Mouse (Mus musculus): ENCODE measurements around the gene Jam2. TPM values are rescaled to one million over a fixed set of nuclear protein-coding genes. Genes with fewer than 3 reads are reported as not detected.

The Jam2 gene
- total and polyA plus RNA-seq, 2 experiments from 2014 or later = 20.8 to 29.3 TPM

- no peak overlapping the region for H3K4me2 ChIP-seq (ENCODE audit: low read depth, low read length, poor library complexity, severe bottlenecking)
- H3K27me3 ChIP-seq (ENCODE audit: insufficient read depth, low read length) = no peaks in the 10 kb centered on the region
- no peak overlapping the region for H3K4me3 ChIP-seq (ENCODE audit: low read depth, low read length)
- H3K36me3 ChIP-seq (ENCODE audit: insufficient read depth, low read length) = no peaks in the 10 kb centered on the region
- H3K9ac ChIP-seq (replicated peaks; ENCODE audit: low read length, poor library complexity, severe bottlenecking) = no peak overlapping the region
- 100% methylated on average over 3 of the region's 3 CpGs for WGBS
- no peak for DNase-seq (ENCODE audit: low spot score)
- no peak for TF ChIP-seq CTCF (IDR thresholded peaks at IDR 0.05)
- no peaks in the 10 kb centered on the region for H3K4me1 ChIP-seq (ENCODE audit: insufficient read depth, low read length)
- ATAC-seq (ENCODE audit: low FRiP score) = no peak
- no peak overlapping the region for H3K27ac ChIP-seq (ENCODE audit: low read depth, low read length)
- H3K9me3 ChIP-seq (ENCODE audit: low read length) = no peaks in the 10 kb centered on the region
Observed at GRCm38 (mm10) chr16:84806175-84806574, 32.3 kb downstream of the Jam2 start.

DNA sequence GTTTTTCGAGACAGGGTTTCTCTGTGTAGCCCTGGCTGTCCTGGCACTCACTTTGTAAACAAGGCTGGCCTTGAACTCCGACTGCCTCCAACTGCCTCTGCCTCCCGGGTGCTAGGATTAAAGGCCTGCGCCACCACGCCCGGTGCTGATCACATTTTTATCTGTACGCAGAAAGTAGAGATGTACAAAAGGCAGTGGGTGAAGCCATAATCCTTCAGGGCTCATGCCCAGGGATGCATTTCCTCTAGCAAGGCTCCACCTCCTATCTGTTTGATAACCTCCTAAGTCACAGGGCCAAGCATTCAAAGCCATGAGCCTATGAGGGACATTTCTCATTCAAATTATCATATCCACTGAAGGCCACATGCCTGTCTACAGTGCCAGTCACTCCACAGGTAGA lies 34.0 kb downstream of the Jam2 start:
- Histone ChIP-seq H3K9me3 (ENCODE audit: low read length) (no peaks in the 10 kb centered on the region), H3K27me3 (ENCODE audit: insufficient read depth, low read length) (no peaks in the 10 kb centered on the region), H3K36me3 (ENCODE audit: insufficient read depth, low read length) (no peaks in the 10 kb centered on the region), H3K9ac (replicated peaks; ENCODE audit: low read length, poor library complexity, severe bottlenecking) (no peak overlapping the region), H3K4me3 (ENCODE audit: low read depth, low read length) (no peak overlapping the region), H3K4me2 (ENCODE audit: low read depth, low read length, poor library complexity, severe bottlenecking) (no peak overlapping the region), H3K4me1 (ENCODE audit: insufficient read depth, low read length) (no peaks in the 10 kb centered on the region), H3K27ac (ENCODE audit: low read depth, low read length) (no peak overlapping the region)
- DNase-seq (ENCODE audit: low spot score) (no peak), ATAC-seq (ENCODE audit: low FRiP score) (no peak)
- WGBS = 98% methylated on average over 7 of the region's 7 CpGs
- no peak for TF ChIP-seq CTCF (IDR thresholded peaks at IDR 0.05)

GRCm38 (mm10) chr16:84810254-84810653 lies 36.3 kb downstream of the Jam2 start:
- no peak overlapping the region for H3K4me3 ChIP-seq (ENCODE audit: low read depth, low read length)
- H3K4me2 ChIP-seq (ENCODE audit: low read depth, low read length, poor library complexity, severe bottlenecking) = no peak overlapping the region
- ATAC-seq (ENCODE audit: low FRiP score) = no peak
- H3K4me1 ChIP-seq (ENCODE audit: insufficient read depth, low read length) = no peaks in the 10 kb centered on the region
- H3K36me3 ChIP-seq (ENCODE audit: insufficient read depth, low read length) = no peaks in the 10 kb centered on the region
- H3K9ac ChIP-seq (replicated peaks; ENCODE audit: low read length, poor library complexity, severe bottlenecking) = no peak overlapping the region
- WGBS = 100% methylated on average over 1 of the region's 1 CpGs
- DNase-seq (ENCODE audit: low spot score) = no peak
- no peaks in the 10 kb centered on the region for H3K9me3 ChIP-seq (ENCODE audit: low read length)
- H3K27me3 ChIP-seq (ENCODE audit: insufficient read depth, low read length) = no peaks in the 10 kb centered on the region
- no peak overlapping the region for H3K27ac ChIP-seq (ENCODE audit: low read depth, low read length)
- no peak for TF ChIP-seq CTCF (IDR thresholded peaks at IDR 0.05)

- Histone ChIP-seq H3K4me3 (ENCODE audit: low read depth, low read length) (no peak overlapping the region), H3K4me2 (ENCODE audit: low read depth, low read length, poor library complexity, severe bottlenecking) (no peak overlapping the region), H3K27ac (ENCODE audit: low read depth, low read length) (no peak overlapping the region), H3K4me1 (ENCODE audit: insufficient read depth, low read length) (no peaks in the 10 kb centered on the region), H3K9ac (replicated peaks; ENCODE audit: low read length, poor library complexity, severe bottlenecking) (no peak overlapping the region), H3K36me3 (ENCODE audit: insufficient read depth, low read length) (no peaks in the 10 kb centered on the region), H3K9me3 (ENCODE audit: low read length) (no peaks in the 10 kb centered on the region), H3K27me3 (ENCODE audit: insufficient read depth, low read length) (no peaks in the 10 kb centered on the region)
- WGBS = 85% methylated on average over 8 of the region's 8 CpGs
- ATAC-seq (ENCODE audit: low FRiP score) (no peak), DNase-seq (ENCODE audit: low spot score) (no peak)
- no peak for TF ChIP-seq CTCF (IDR thresholded peaks at IDR 0.05)
Observed at GRCm38 (mm10) chr16:84813852-84814251, 39.9 kb downstream of the Jam2 start.

- H3K9me3 ChIP-seq (ENCODE audit: low read length) = no peaks in the 10 kb centered on the region
- no peaks in the 10 kb centered on the region for H3K4me1 ChIP-seq (ENCODE audit: insufficient read depth, low read length)
- TF ChIP-seq CTCF (IDR thresholded peaks at IDR 0.05) = no peak
- no peak overlapping the region for H3K4me2 ChIP-seq (ENCODE audit: low read depth, low read length, poor library complexity, severe bottlenecking)
- H3K4me3 ChIP-seq (ENCODE audit: low read depth, low read length) = no peak overlapping the region
- no peaks in the 10 kb centered on the region for H3K36me3 ChIP-seq (ENCODE audit: insufficient read depth, low read length)
- ATAC-seq (ENCODE audit: low FRiP score) (no peak), DNase-seq (ENCODE audit: low spot score) (no peak)
- H3K9ac ChIP-seq (replicated peaks; ENCODE audit: low read length, poor library complexity, severe bottlenecking) = no peak overlapping the region
- no peak overlapping the region for H3K27ac ChIP-seq (ENCODE audit: low read depth, low read length)
- no peaks in the 10 kb centered on the region for H3K27me3 ChIP-seq (ENCODE audit: insufficient read depth, low read length)
- WGBS = 88% methylated on average over 8 of the region's 8 CpGs
Observed at GRCm38 (mm10) chr16:84814511-84814910, 40.6 kb downstream of the Jam2 start.

DNA sequence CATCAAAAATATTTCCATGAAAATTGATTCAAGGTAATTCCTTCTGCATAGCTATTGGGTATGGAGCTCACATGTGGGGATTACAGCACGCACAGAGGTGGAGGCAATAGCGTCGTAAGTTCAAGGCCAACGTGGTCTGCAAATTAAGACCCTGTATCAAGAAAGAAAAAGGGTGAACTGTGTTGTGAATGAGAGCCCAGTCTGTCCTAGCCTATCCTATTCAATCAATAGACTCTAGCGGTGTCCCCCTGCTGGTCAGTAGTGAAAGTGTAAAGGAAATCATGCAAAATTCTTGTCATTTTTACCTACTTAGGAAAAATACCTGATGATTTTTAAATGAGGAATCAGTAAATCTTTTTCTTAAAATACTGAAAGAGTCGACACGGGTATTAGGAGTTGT lies 43.5 kb downstream of the Jam2 start:
- Histone ChIP-seq H3K4me1 (ENCODE audit: insufficient read depth, low read length) (no peaks in the 10 kb centered on the region), H3K36me3 (ENCODE audit: insufficient read depth, low read length) (0 out of 2 replicates have a peak, but pooled peaks cover 6% of the 10 kb centered on the region), H3K4me3 (ENCODE audit: low read depth, low read length) (no peak overlapping the region), H3K9me3 (ENCODE audit: low read length) (no peaks in the 10 kb centered on the region), H3K27me3 (ENCODE audit: insufficient read depth, low read length) (no peaks in the 10 kb centered on the region), H3K27ac (ENCODE audit: low read depth, low read length) (no peak overlapping the region), H3K4me2 (ENCODE audit: low read depth, low read length, poor library complexity, severe bottlenecking) (no peak overlapping the region), H3K9ac (replicated peaks; ENCODE audit: low read length, poor library complexity, severe bottlenecking) (no peak overlapping the region)
- peak; percentile 81 for TF ChIP-seq CTCF (IDR thresholded peaks at IDR 0.05)
- ATAC-seq (ENCODE audit: low FRiP score) = peak; percentile 72; the same call in 1 of the 2 replicates
- WGBS = 34% methylated on average over 7 of the region's 7 CpGs
- peak; percentile 64 for DNase-seq (ENCODE audit: low spot score)

All from midbrain, postnatal 0 days (tissue).